Mouse (Mus musculus) left cerebral cortex, adult 9 months (tissue): ENCODE data around the gene Sbf2.
"Not testable (repeated sequence)": the region's sequence is repeated elsewhere in the genome, so short reads cannot be mapped to it uniquely, and the experiment has no call there.

Source experiments
- DNase-seq, 2 experiments: peaks; one replicate each; pipeline ENCODE4 v3.0.0; 2022; ENCODE audit warnings: low spot score in 2 of 2

The Sbf2 gene

GRCm38 (mm10) chr7:110614133-110615063 lies at the start of gene Sbf2:
TSS of gene Sbf2 (minus strand) at chr7:110614922.
- peak in 1 of 2 experiments; percentile 69 for DNase-seq

- DNase-seq = no peak
These were observed 43.7 kb upstream of the Sbf2 start for GRCm38 (mm10) chr7:110658378-110658928.

GRCm38 (mm10) chr7:110655966-110656365 lies 41.2 kb upstream of the Sbf2 start:
- DNase-seq = no peak

DNA sequence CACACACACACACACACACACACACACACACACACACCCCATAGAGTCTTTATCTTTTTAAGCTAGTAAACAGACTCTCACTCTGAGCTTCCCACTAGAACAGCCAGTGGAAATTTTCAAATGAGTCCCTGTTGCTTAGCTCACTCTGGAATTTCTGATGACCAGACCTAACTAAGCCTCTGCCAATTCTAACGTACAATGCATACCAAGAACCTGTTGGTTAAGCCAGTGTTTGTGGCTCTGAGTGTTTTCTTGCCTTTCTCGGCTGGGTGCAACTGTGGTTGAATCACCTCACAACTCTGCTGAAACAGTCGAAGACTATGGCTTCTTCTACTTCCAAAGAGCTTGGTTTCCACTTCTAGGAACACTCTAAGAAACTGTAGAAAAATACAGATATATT lies 40.5 kb upstream of the Sbf2 start:
- DNase-seq = no peak

DNA sequence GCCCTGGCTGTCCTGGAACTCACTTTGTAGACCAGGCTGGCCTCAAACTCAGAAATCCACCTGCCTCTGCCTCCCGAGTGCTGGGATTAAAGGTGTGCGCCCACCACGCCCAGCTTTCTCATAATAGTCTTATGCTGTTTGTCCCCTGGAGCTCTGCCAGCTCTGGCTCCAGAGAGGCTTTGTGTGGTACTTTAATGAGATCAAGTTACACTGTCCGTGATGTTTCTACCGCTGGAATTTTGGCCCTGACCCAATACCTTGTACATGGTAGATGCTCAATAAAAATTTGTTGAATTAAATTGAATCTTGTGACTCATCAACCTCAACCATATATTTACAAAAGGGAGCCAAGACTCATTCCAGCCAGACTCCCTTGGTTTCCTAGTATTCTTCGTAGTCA lies 36.4 kb upstream of the Sbf2 start:
- no peak for DNase-seq

DNA sequence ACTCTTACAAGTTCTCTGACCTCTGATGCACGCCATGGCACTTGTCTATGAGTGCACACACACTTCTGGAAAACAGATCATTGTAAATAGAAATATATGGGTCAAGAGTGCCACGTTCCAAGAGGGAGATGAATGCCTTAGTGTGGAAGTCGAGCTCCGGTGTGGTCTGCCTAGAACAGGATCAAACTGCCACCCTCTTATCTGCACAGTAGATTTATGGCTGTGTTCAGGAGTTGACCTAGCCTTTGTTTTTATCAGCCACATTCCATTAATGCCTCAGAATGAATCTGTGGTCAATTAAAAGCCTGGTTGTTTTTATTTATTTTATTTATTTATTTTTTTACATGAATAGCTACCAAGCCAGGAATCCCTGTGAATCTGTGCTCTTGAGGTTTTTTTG lies 35.8 kb upstream of the Sbf2 start:
- DNase-seq = no peak

DNA sequence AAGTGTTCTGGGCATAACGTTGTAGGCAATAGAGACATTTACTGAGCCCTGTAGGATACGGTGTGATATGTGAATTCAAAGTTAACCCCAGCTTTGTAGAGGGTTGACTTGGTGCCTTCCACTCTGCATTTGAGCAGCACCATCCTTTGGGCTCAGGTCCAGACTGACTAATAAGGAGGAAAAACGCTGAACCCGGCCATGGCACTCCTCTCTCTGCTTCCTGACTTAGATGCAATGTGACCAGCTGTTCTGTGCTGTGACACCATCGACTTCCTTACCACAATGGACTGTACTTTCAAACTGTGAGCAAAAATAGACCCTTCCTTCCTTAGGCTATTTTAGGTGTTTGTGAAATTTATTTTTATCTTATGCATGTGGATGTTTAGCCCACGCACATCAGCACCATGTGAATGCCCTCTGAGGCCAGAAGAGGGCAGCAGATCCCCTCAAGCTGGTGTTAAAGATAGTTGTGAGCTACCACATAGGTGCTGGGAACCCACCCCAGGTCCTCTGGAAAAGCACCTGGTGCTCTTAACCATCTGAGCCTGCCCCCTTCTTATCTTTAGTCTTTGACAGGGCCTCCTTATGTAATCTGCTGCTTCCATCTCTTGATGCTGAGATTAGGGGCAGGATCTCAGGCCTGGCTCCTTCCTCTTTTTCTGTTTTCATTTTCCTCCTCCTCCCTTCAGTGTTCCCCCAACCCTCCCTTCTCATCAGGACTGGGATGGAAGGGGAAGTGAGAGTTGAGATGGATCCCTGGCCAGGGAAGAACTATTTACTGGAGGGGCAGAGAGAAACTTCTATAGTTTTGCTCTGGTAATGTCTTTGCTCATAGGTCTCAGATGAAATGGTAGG lies 34.6 kb upstream of the Sbf2 start:
- DNase-seq = no peak

DNA sequence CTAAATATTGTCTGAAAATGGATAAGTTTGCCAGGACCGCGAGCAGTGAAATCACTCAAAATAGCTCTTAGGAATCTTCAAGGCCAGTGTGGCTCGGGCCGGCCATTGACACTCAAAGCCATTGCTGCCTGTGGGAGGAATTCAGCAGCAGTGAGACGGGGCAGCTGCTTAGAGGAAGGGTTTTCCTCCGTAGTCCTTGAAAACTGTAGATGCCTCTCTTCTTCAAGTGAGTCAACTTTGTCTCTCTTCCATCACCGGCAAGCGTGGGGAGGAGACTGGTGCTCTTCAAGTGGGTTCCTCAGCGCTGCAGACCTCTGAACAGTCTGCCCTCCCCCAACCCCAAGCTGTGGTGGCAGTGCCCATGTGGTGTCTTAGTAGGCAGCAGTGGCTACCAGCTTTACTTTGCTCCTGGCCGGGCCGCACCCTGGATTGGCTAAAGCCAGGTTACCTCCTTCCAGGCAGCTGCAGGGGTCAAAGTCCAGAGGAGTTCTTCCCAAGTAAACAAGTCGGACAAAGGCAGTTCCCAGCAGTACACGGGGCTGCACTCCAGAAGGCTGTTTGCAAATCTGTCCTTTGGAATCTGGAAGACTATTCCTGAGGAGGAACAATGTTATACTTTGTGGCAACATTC lies 33.8 kb upstream of the Sbf2 start:
- DNase-seq = no peak

DNA sequence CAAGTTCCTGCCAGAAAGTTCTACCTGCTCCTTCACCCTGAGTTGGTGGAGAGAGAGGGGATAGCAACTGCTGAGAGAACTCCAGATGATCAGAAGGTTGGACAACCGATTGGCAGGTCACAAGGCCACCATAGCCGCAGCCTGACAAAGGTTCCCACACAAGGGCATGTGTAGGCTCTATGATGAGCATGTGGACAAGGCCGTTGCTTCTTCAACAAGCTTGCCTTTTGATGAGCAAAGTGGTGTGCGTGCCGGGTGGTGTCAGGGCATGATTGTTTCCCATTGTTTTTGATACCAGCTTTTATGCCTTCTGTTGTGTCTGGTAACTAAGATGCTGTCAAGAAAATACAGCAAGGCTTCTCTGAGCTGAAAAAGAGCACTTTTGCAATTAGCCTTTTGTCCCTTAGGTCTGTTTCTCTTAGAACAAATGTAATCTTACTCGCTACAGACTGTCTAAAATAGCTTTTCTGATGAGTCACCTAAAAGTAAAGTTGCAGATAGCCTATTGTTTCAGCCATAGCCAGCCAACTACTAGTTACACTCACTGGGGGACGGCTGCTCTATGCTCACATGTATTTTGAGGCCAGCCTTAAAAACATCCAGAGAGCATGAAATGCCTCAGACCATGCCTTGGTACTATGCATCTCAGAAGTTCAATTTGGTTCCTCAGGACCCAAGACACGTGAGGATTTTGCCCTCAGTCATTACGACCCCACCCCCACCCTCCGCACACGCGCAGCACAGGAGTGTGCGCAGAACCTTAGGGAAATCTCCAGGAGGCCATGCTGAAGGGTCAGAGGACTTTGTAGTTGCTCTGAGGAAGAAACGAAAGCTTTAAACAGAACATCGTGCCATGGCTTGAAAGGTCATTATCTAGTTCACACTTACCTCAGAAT lies 33.1 kb upstream of the Sbf2 start:
- DNase-seq = no peak

GRCm38 (mm10) chr7:110646611-110647407 lies 32.1 kb upstream of the Sbf2 start:
- no peak for DNase-seq

DNA sequence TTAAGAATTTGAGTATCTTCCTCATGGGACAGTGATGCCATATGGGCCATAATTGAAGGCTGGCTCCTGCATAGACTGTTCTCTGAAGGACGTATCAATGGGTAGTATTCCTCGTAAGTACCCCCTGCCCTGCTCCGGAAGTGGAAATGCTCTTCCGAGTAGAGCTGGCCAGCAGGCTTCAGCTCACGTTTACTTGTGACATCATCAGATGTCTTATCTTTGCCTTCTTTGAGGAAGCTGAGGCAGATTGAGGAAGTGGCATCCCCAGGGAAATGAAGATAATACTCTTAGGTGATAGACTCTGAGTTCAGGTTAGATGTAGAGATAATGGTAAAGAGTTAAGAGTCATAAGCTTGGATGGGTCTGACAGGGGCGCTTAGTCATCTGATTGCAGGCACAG lies 31.1 kb upstream of the Sbf2 start:
- DNase-seq = no peak

GRCm38 (mm10) chr7:110645311-110645710 lies 30.6 kb upstream of the Sbf2 start:
- peak in 1 of 2 experiments; percentile 76 for DNase-seq

DNA sequence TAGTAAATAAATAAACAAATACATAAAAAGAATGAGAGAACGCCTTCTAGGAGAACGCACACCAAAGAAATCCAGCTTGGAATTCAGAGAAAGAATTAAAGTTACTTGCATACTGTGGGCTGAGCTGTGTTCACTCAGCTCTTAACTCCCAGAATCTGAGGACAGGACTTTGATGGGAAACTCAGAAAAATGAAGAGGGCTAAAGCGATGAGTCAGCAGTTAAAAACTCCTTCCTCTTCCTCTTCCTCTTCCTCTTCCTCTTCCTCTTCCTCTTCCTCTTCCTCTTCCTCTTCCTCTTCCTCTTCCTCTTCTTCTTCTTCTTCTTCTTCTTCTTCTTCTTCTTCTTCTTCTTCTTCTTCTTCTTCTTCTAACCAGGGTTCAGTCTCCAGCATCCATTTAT lies 25.2 kb upstream of the Sbf2 start:
- not testable (repeated sequence) for DNase-seq

DNA sequence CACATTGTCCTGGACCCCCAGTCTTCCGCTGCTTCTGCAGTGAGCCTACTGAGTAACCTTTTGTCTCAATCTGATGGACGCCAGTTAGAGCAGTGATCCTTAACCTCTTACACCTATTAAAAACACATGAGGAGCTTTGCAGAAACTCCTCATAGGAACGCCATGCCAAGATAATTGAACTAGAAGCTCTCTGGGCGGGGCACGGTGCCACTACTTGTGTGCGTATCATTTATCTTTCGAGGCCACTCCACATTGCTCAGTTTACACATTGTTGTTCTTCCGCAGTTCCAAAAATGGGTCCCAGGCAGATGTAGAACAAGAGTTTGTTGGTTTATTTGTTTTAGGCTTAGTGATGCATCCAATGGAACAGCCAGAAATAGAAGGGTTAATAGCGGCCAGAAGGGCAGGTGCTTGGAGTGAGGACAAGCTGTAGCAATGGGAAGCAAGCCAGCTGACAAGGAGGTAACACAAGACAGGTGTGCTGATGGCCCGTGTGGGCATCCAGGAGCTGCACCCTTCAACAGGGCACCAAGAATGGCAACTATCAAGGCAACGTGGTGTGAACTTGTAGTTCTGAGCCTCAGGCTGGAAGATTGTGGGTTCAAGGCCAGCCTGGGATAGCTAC lies 24.7 kb upstream of the Sbf2 start:
- DNase-seq = no peak

DNA sequence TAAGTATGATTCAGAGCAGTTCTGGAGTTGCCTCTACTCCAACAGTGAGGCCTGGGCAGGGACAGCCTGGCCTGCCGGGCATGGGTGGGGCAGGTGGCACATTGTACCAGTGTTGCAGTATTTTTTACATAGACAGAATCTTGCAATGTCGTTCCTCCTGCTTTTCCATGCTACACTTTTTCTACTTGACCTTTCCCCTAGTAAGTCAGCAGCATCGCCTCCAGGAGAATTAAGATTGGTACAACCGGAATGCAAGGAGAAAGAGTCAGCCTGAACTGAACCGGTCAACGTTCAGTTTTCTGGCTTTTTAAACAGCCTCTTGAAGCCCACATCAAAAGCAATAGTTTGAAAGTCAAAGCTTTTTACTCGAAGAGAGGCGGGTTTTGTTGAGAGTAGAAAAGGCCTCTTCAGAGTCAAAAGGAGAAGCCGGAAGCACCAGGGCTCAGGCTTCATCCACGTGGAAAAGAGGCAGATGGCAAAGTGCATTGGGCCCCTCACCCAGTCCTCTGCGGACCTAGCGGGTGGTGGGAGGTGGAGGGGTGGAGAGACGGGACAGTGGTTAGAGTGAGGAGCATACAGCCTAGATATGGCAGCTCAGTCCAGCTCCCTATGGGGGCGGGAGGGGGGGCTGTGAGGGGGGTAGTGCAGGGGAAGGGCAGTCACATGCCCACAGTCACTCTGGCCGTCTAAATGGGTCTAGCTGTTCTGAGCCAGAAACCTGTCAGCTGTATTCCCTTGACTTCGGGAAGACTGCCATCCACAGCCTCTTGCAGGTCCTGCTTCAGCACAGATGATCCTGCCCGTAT lies 23.8 kb upstream of the Sbf2 start:
- DNase-seq = no peak

GRCm38 (mm10) chr7:110636559-110636958 lies 21.8 kb upstream of the Sbf2 start:
- no peak for DNase-seq

DNA sequence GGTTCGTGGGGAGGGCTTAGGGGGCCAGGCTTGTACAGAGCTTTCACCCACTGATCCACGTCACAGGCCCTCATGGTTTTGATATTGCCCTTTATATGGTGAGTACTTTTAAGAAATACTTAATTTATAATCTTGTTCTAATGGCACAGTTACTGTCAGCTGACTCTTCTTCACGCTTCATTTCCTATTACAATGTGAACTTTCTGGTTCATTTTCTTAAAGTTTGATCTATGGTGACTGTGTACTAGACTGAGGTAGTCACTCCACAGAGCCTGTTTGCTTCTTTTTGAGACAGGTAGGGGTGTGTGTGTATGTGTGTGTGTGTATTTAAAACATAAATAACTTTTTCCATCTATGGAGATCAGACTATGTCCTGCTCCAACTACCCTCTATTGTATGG lies 21.2 kb upstream of the Sbf2 start:
- DNase-seq = no peak

- no peak for DNase-seq
These were observed 16.6 kb upstream of the Sbf2 start for GRCm38 (mm10) chr7:110631136-110631888.
